Mouse (Mus musculus): ENCODE measurements at regions not wholly inside any gene's neighbourhood (a gene's known extent, or its start where the extent isn't known, plus 50 kb on each side); places are given as distances from the start of the nearest gene placed in this dataset.

GRCm38 (mm10) chrX:130808530-130809235, 1059.1 kb downstream of the Diaph2 start:
- no peaks in the 10 kb centered on the region for H3K4me1 ChIP-seq (ENCODE audit: control insufficient read depth, insufficient read depth, low read length)
- no peak for DNase-seq
- TF ChIP-seq POLR2A (IDR thresholded peaks at IDR 0.05; ENCODE audit: borderline replicate concordance, insufficient read depth, low read length) (no peak), CTCF (IDR thresholded peaks at IDR 0.05; ENCODE audit: borderline replicate concordance, insufficient read depth, low read depth, low read length) (no peak)
- H3K27ac ChIP-seq (ENCODE audit: insufficient read depth, low read length) = no peak overlapping the region
- no peak overlapping the region for H3K4me3 ChIP-seq (replicated peaks; ENCODE audit: insufficient read depth, low read depth, low read length)
- WGBS = 78% methylated on average over 3 of the region's 3 CpGs
- no peaks in the 10 kb centered on the region for H3K27me3 ChIP-seq (ENCODE audit: control insufficient read depth, insufficient read depth, low read length)

GRCm38 (mm10) chrX:130818916-130819315, 1069.4 kb downstream of the Diaph2 start:
- no peaks in the 10 kb centered on the region for H3K27me3 ChIP-seq (ENCODE audit: control insufficient read depth, insufficient read depth, low read length)
- no peak for DNase-seq
- TF ChIP-seq POLR2A (IDR thresholded peaks at IDR 0.05; ENCODE audit: borderline replicate concordance, insufficient read depth, low read length) (no peak), CTCF (IDR thresholded peaks at IDR 0.05; ENCODE audit: borderline replicate concordance, insufficient read depth, low read depth, low read length) (no peak)
- no peak overlapping the region for H3K4me3 ChIP-seq (replicated peaks; ENCODE audit: insufficient read depth, low read depth, low read length)
- H3K27ac ChIP-seq (ENCODE audit: insufficient read depth, low read length) = no peak overlapping the region
- WGBS = 90% methylated on average over 1 of the region's 1 CpGs
- H3K4me1 ChIP-seq (ENCODE audit: control insufficient read depth, insufficient read depth, low read length) = no peaks in the 10 kb centered on the region

- Histone ChIP-seq H3K27me3 (ENCODE audit: control insufficient read depth, insufficient read depth, low read length) (no peaks in the 10 kb centered on the region), H3K27ac (ENCODE audit: insufficient read depth, low read length) (no peak overlapping the region), H3K4me1 (ENCODE audit: control insufficient read depth, insufficient read depth, low read length) (no peaks in the 10 kb centered on the region), H3K4me3 (replicated peaks; ENCODE audit: insufficient read depth, low read depth, low read length) (no peak overlapping the region)
- 81% methylated on average over 1 of the region's 1 CpGs for WGBS
- DNase-seq = no peak
- TF ChIP-seq CTCF (IDR thresholded peaks at IDR 0.05; ENCODE audit: borderline replicate concordance, insufficient read depth, low read depth, low read length) (no peak), POLR2A (IDR thresholded peaks at IDR 0.05; ENCODE audit: borderline replicate concordance, insufficient read depth, low read length) (no peak)
Measured at GRCm38 (mm10) chrX:130819707-130820106, 1070.2 kb downstream of the Diaph2 start.

- TF ChIP-seq POLR2A (IDR thresholded peaks at IDR 0.05; ENCODE audit: borderline replicate concordance, insufficient read depth, low read length) (no peak), CTCF (IDR thresholded peaks at IDR 0.05; ENCODE audit: borderline replicate concordance, insufficient read depth, low read depth, low read length) (no peak)
- no peaks in the 10 kb centered on the region for H3K27me3 ChIP-seq (ENCODE audit: control insufficient read depth, insufficient read depth, low read length)
- no peak for DNase-seq
- 23% methylated on average over 3 of the region's 3 CpGs for WGBS
- H3K27ac ChIP-seq (ENCODE audit: insufficient read depth, low read length) = no peak overlapping the region
- H3K4me1 ChIP-seq (ENCODE audit: control insufficient read depth, insufficient read depth, low read length) = no peaks in the 10 kb centered on the region
- no peak overlapping the region for H3K4me3 ChIP-seq (replicated peaks; ENCODE audit: insufficient read depth, low read depth, low read length)
Measured at GRCm38 (mm10) chrX:130820168-130820567, 1070.6 kb downstream of the Diaph2 start.

- no peak for TF ChIP-seq POLR2A (IDR thresholded peaks at IDR 0.05; ENCODE audit: borderline replicate concordance, insufficient read depth, low read length)
- TF ChIP-seq CTCF (IDR thresholded peaks at IDR 0.05; ENCODE audit: borderline replicate concordance, insufficient read depth, low read depth, low read length) = no peak
- WGBS = 100% methylated on average over 2 of the region's 2 CpGs
Measured at GRCm38 (mm10) chrX:130823943-130824342, 1074.4 kb downstream of the Diaph2 start.

GRCm38 (mm10) chrX:130835835-130836234, 1086.3 kb downstream of the Diaph2 start:
- Histone ChIP-seq H3K27ac (ENCODE audit: insufficient read depth, low read length) (no peak overlapping the region), H3K27me3 (ENCODE audit: control insufficient read depth, insufficient read depth, low read length) (no peaks in the 10 kb centered on the region), H3K4me3 (replicated peaks; ENCODE audit: insufficient read depth, low read depth, low read length) (no peak overlapping the region), H3K4me1 (ENCODE audit: control insufficient read depth, insufficient read depth, low read length) (no peaks in the 10 kb centered on the region)
- TF ChIP-seq CTCF (IDR thresholded peaks at IDR 0.05; ENCODE audit: borderline replicate concordance, insufficient read depth, low read depth, low read length) (no peak), POLR2A (IDR thresholded peaks at IDR 0.05; ENCODE audit: borderline replicate concordance, insufficient read depth, low read length) (no peak)
- DNase-seq = no peak

More at GRCm38 (mm10) chrX:130823943-130824342, 1074.4 kb downstream of the Diaph2 start:
- no peak overlapping the region for H3K27ac ChIP-seq (ENCODE audit: insufficient read depth, low read length)
- H3K4me3 ChIP-seq (replicated peaks; ENCODE audit: insufficient read depth, low read depth, low read length) = no peak overlapping the region
- no peaks in the 10 kb centered on the region for H3K27me3 ChIP-seq (ENCODE audit: control insufficient read depth, insufficient read depth, low read length)
- DNase-seq = no peak
- no peaks in the 10 kb centered on the region for H3K4me1 ChIP-seq (ENCODE audit: control insufficient read depth, insufficient read depth, low read length)

GRCm38 (mm10) chrX:130843141-130843540, 1093.6 kb downstream of the Diaph2 start:
- H3K4me3 ChIP-seq (replicated peaks; ENCODE audit: insufficient read depth, low read depth, low read length) = no peak overlapping the region
- DNase-seq = no peak
- no peak overlapping the region for H3K27ac ChIP-seq (ENCODE audit: insufficient read depth, low read length)
- H3K4me1 ChIP-seq (ENCODE audit: control insufficient read depth, insufficient read depth, low read length) = no peaks in the 10 kb centered on the region
- no peak for TF ChIP-seq POLR2A (IDR thresholded peaks at IDR 0.05; ENCODE audit: borderline replicate concordance, insufficient read depth, low read length)
- TF ChIP-seq CTCF (IDR thresholded peaks at IDR 0.05; ENCODE audit: borderline replicate concordance, insufficient read depth, low read depth, low read length) = no peak
- H3K27me3 ChIP-seq (ENCODE audit: control insufficient read depth, insufficient read depth, low read length) = no peaks in the 10 kb centered on the region
- 24% methylated on average over 3 of the region's 3 CpGs for WGBS

- 100% methylated on average over 1 of the region's 1 CpGs for WGBS
- no peak overlapping the region for H3K4me3 ChIP-seq (replicated peaks; ENCODE audit: insufficient read depth, low read depth, low read length)
Measured at GRCm38 (mm10) chrX:130866506-130866905, 1117.0 kb downstream of the Diaph2 start.

More at GRCm38 (mm10) chrX:130866506-130866905, 1117.0 kb downstream of the Diaph2 start:
- no peak for DNase-seq
- Histone ChIP-seq H3K27ac (ENCODE audit: insufficient read depth, low read length) (no peak overlapping the region), H3K4me1 (ENCODE audit: control insufficient read depth, insufficient read depth, low read length) (no peaks in the 10 kb centered on the region), H3K27me3 (ENCODE audit: control insufficient read depth, insufficient read depth, low read length) (no peaks in the 10 kb centered on the region)
- TF ChIP-seq CTCF (IDR thresholded peaks at IDR 0.05; ENCODE audit: borderline replicate concordance, insufficient read depth, low read depth, low read length) = no peak

Data from cerebellum, adult 2 months (tissue).